Mouse (Mus musculus) thymus, adult 2 months (tissue): ENCODE data around the gene Dab1.

Experiments
- CTCF ChIP-seq: fragments of 200-500 bp; IDR thresholded peaks from 2 replicates; pipeline ENCODE4 v1.5.1; 2012; ENCODE audit warnings: mild to moderate bottlenecking, control low read depth, low read length, moderate library complexity, borderline replicate concordance; ENCODE audit not compliant: control insufficient read depth, poor library complexity, insufficient read depth; ENCODE audit errors: extremely low read depth
- POLR2A ChIP-seq: fragments of 200-500 bp; IDR thresholded peaks from 2 replicates; pipeline ENCODE4 v1.6.1; 2012; ENCODE audit warnings: mild to moderate bottlenecking, low read length, control low read depth, moderate library complexity; ENCODE audit not compliant: control insufficient read depth, poor library complexity, insufficient read depth; ENCODE audit errors: extremely low read depth

GRCm38 (mm10) chr4:103875564-103875963 is 256.4 kb downstream of the Dab1 start:
- TF ChIP-seq CTCF (no peak), POLR2A (no peak)
